Mouse (Mus musculus): ENCODE measurements at regions not wholly inside any gene's neighbourhood (a gene's known extent, or its start where the extent isn't known, plus 50 kb on each side); places are given as distances from the start of the nearest gene placed in this dataset.
A peak's percentile ranks its signal among the peaks of the same experiment; 100 is the strongest.

DNA sequence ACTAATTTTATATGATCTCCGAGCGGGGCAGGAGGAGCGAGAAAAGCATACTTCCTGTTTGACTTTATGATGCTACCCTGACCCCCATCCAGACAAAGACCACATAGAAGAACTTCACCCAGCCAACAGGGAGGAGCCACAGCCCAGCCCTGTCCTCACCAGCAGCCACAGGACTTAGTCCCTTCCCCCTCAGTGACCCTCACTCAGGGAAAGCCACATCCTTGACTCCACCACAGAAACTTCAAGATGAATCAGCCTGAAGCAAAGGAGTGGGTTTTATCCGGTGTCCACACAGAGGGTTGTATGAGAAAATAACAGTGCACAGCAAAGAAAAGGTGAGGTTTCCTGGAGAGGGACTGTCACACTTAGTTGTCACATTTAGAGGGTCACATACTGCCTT is 141.4 kb upstream of the Jarid2 start:
- WGBS = 89% methylated on average over 4 of the region's 4 CpGs
- ATAC-seq = no peak

DNA sequence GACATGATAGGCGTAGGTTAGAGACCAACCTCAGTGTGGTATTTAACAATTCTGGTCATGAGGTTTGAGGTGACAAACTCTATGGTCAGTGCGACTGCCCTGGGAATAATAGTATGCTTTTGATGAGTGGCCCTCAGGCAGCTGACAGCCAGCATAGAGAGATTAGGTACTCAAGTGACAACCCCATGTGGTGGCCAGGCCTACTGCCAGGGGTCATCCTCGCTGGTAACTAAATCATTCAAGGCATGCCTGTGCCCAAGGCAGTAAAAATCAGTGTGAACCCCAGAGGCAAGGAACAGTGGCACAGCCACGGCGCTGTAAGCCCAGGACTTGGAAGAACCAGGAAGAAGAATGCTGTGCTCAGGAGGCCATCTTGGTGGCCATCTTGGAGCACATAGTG is 134.6 kb upstream of the Jarid2 start:
- 94% methylated on average over 5 of the region's 5 CpGs for WGBS

More for the DNA sequence above, 141.4 kb upstream of the Jarid2 start:
- H3K4me2 ChIP-seq (ENCODE audit: low read length) = no peak overlapping the region
- H3K27ac ChIP-seq (ENCODE audit: low read depth, low read length) = no peak overlapping the region
- peaks cover under 1% of the 10 kb centered on the region; the same call in 1 of the 2 replicates for H3K4me1 ChIP-seq (ENCODE audit: control insufficient read depth, insufficient read depth, low read length)
- H3K4me3 ChIP-seq (ENCODE audit: low read depth, low read length) = no peak overlapping the region
- H3K36me3 ChIP-seq (ENCODE audit: control insufficient read depth, insufficient read depth, low read length) = no peaks in the 10 kb centered on the region
- H3K9me3 ChIP-seq (replicated peaks; ENCODE audit: control insufficient read depth, low read length) = no peaks in the 10 kb centered on the region
- H3K9ac ChIP-seq (ENCODE audit: low read length) = no peak overlapping the region
- no peak for DNase-seq (ENCODE audit: low spot score)
- H3K27me3 ChIP-seq (replicated peaks; ENCODE audit: control insufficient read depth, insufficient read depth, low read length) = no peaks in the 10 kb centered on the region

DNA sequence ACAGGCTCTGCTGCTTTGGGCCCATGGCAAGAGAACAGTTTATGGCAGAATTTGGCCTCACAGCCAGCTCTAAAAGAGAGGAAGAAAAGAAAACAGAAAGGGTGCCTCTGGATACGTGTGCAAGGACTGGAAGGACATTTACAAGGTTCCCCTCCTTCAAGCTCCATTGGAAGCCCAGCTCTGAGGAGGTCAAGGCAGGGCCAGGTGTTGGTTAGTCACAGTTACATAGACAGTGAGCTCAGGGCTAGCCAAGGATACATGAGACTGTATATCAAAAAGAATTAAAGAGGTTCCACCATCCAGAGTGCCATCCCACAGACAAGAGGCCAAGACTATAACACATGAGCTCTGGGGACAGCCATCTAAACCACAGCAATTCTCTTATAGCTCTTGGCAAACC is 131.6 kb upstream of the Jarid2 start:
- Histone ChIP-seq H3K9ac (ENCODE audit: low read length) (no peak overlapping the region), H3K9me3 (replicated peaks; ENCODE audit: control insufficient read depth, low read length) (0 out of 2 replicates have a peak, but pooled peaks cover 2% of the 10 kb centered on the region), H3K27me3 (replicated peaks; ENCODE audit: control insufficient read depth, insufficient read depth, low read length) (no peaks in the 10 kb centered on the region), H3K4me3 (ENCODE audit: low read depth, low read length) (no peak overlapping the region), H3K36me3 (ENCODE audit: control insufficient read depth, insufficient read depth, low read length) (no peaks in the 10 kb centered on the region), H3K27ac (ENCODE audit: low read depth, low read length) (no peak overlapping the region), H3K4me1 (ENCODE audit: control insufficient read depth, insufficient read depth, low read length) (no peaks in the 10 kb centered on the region), H3K4me2 (ENCODE audit: low read length) (no peak overlapping the region)
- ATAC-seq (no peak), DNase-seq (ENCODE audit: low spot score) (no peak)
- WGBS = 63% methylated on average over 1 of the region's 1 CpGs

More for the DNA sequence above, 134.6 kb upstream of the Jarid2 start:
- Histone ChIP-seq H3K36me3 (ENCODE audit: control insufficient read depth, insufficient read depth, low read length) (no peaks in the 10 kb centered on the region), H3K4me2 (ENCODE audit: low read length) (no peak overlapping the region), H3K27ac (ENCODE audit: low read depth, low read length) (no peak overlapping the region), H3K4me1 (ENCODE audit: control insufficient read depth, insufficient read depth, low read length) (no peaks in the 10 kb centered on the region), H3K27me3 (replicated peaks; ENCODE audit: control insufficient read depth, insufficient read depth, low read length) (no peaks in the 10 kb centered on the region), H3K9ac (ENCODE audit: low read length) (no peak overlapping the region), H3K4me3 (ENCODE audit: low read depth, low read length) (no peak overlapping the region), H3K9me3 (replicated peaks; ENCODE audit: control insufficient read depth, low read length) (0 out of 2 replicates have a peak, but pooled peaks cover 2% of the 10 kb centered on the region)
- no peak for ATAC-seq
- no peak for DNase-seq (ENCODE audit: low spot score)

- H3K27me3 ChIP-seq (replicated peaks; ENCODE audit: control insufficient read depth, insufficient read depth, low read length) = no peaks in the 10 kb centered on the region
- H3K9me3 ChIP-seq (replicated peaks; ENCODE audit: control insufficient read depth, low read length) = no peaks in the 10 kb centered on the region
- no peak overlapping the region for H3K9ac ChIP-seq (ENCODE audit: low read length)
- no peaks in the 10 kb centered on the region for H3K4me1 ChIP-seq (ENCODE audit: control insufficient read depth, insufficient read depth, low read length)
- H3K4me3 ChIP-seq (ENCODE audit: low read depth, low read length) = no peak overlapping the region
- no peak overlapping the region for H3K4me2 ChIP-seq (ENCODE audit: low read length)
- H3K36me3 ChIP-seq (ENCODE audit: control insufficient read depth, insufficient read depth, low read length) = no peaks in the 10 kb centered on the region
- DNase-seq (ENCODE audit: low spot score) (no peak), ATAC-seq (no peak)
- H3K27ac ChIP-seq (ENCODE audit: low read depth, low read length) = no peak overlapping the region
- 83% methylated on average over 2 of the region's 2 CpGs for WGBS
Measured at GRCm38 (mm10) chr13:44601024-44601423, 128.2 kb upstream of the Jarid2 start.

DNA sequence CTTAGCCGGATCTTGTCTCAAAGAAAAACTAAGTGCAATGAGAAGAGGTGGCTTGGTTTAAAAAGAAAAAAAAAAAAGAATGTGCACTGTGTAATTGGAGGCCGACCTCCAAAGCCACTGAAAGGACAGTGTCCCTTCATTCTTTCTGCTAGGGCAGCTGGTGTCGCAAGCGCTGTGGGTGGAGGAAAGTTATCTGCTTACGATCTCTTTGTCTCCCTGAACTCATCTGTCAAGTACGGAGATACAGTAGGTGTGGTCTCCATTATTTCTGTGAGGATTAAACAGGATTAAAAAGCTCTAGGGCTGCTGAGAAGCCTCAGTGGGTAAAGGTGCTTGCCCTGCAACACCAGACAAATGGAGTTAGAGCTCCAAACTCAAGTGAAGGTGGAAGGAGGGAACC is 126.6 kb upstream of the Jarid2 start:
- ATAC-seq = no peak
- Histone ChIP-seq H3K4me2 (ENCODE audit: low read length) (no peak overlapping the region), H3K27me3 (replicated peaks; ENCODE audit: control insufficient read depth, insufficient read depth, low read length) (no peaks in the 10 kb centered on the region), H3K9ac (ENCODE audit: low read length) (no peak overlapping the region), H3K27ac (ENCODE audit: low read depth, low read length) (no peak overlapping the region), H3K36me3 (ENCODE audit: control insufficient read depth, insufficient read depth, low read length) (no peaks in the 10 kb centered on the region), H3K9me3 (replicated peaks; ENCODE audit: control insufficient read depth, low read length) (no peaks in the 10 kb centered on the region), H3K4me3 (ENCODE audit: low read depth, low read length) (no peak overlapping the region), H3K4me1 (ENCODE audit: control insufficient read depth, insufficient read depth, low read length) (no peaks in the 10 kb centered on the region)
- no peak for DNase-seq (ENCODE audit: low spot score)
- WGBS = 22% methylated on average over 6 of the region's 6 CpGs

- no peak overlapping the region for H3K4me2 ChIP-seq (ENCODE audit: low read length)
- WGBS = 65% methylated on average over 13 of the region's 13 CpGs
- no peaks in the 10 kb centered on the region for H3K36me3 ChIP-seq (ENCODE audit: control insufficient read depth, insufficient read depth, low read length)
- no peaks in the 10 kb centered on the region for H3K9me3 ChIP-seq (replicated peaks; ENCODE audit: control insufficient read depth, low read length)
- no peak overlapping the region for H3K9ac ChIP-seq (ENCODE audit: low read length)
- no peaks in the 10 kb centered on the region for H3K27me3 ChIP-seq (replicated peaks; ENCODE audit: control insufficient read depth, insufficient read depth, low read length)
- ATAC-seq (no peak), DNase-seq (ENCODE audit: low spot score) (peak; percentile 54)
- no peak overlapping the region for H3K27ac ChIP-seq (ENCODE audit: low read depth, low read length)
- no peak overlapping the region for H3K4me3 ChIP-seq (ENCODE audit: low read depth, low read length)
- no peaks in the 10 kb centered on the region for H3K4me1 ChIP-seq (ENCODE audit: control insufficient read depth, insufficient read depth, low read length)
Measured at GRCm38 (mm10) chr13:44607316-44608285, 121.7 kb upstream of the Jarid2 start.

DNA sequence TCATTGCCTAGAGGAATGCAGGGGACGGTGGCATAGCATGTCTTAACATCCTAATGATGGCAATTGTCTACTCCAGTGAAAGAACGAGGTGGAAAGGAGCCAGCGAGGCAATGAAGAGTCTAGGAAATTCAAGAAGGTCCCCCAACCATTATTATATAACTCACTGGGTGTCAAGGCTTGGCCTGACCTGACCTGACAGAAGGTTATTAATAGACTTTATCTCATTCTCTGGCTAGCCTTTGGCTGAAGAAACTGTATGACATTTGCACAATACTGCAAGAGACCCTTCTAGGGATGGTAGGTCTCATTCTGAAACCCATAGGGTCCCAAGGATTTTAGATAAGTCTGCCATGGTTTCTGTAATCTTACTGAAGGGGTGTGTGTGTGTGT is 121.0 kb upstream of the Jarid2 start:
- DNase-seq (ENCODE audit: low spot score) (no peak), ATAC-seq (no peak)
- Histone ChIP-seq H3K4me2 (ENCODE audit: low read length) (no peak overlapping the region), H3K4me1 (ENCODE audit: control insufficient read depth, insufficient read depth, low read length) (no peaks in the 10 kb centered on the region), H3K4me3 (ENCODE audit: low read depth, low read length) (no peak overlapping the region), H3K9me3 (replicated peaks; ENCODE audit: control insufficient read depth, low read length) (no peaks in the 10 kb centered on the region), H3K27ac (ENCODE audit: low read depth, low read length) (no peak overlapping the region), H3K9ac (ENCODE audit: low read length) (no peak overlapping the region), H3K36me3 (ENCODE audit: control insufficient read depth, insufficient read depth, low read length) (no peaks in the 10 kb centered on the region), H3K27me3 (replicated peaks; ENCODE audit: control insufficient read depth, insufficient read depth, low read length) (no peaks in the 10 kb centered on the region)
- 78% methylated on average over 3 of the region's 3 CpGs for WGBS

- H3K4me2 ChIP-seq (ENCODE audit: low read length) = no peak overlapping the region
- H3K9ac ChIP-seq (ENCODE audit: low read length) = no peak overlapping the region
- no peak overlapping the region for H3K4me3 ChIP-seq (ENCODE audit: low read depth, low read length)
- DNase-seq (ENCODE audit: low spot score) (no peak), ATAC-seq (no peak)
- no peaks in the 10 kb centered on the region for H3K36me3 ChIP-seq (ENCODE audit: control insufficient read depth, insufficient read depth, low read length)
- H3K27ac ChIP-seq (ENCODE audit: low read depth, low read length) = no peak overlapping the region
- H3K27me3 ChIP-seq (replicated peaks; ENCODE audit: control insufficient read depth, insufficient read depth, low read length) = no peaks in the 10 kb centered on the region
- WGBS = 63% methylated on average over 11 of the region's 11 CpGs
- no peaks in the 10 kb centered on the region for H3K9me3 ChIP-seq (replicated peaks; ENCODE audit: control insufficient read depth, low read length)
- no peaks in the 10 kb centered on the region for H3K4me1 ChIP-seq (ENCODE audit: control insufficient read depth, insufficient read depth, low read length)
Measured at GRCm38 (mm10) chr13:44608681-44609335, 120.5 kb upstream of the Jarid2 start.

DNA sequence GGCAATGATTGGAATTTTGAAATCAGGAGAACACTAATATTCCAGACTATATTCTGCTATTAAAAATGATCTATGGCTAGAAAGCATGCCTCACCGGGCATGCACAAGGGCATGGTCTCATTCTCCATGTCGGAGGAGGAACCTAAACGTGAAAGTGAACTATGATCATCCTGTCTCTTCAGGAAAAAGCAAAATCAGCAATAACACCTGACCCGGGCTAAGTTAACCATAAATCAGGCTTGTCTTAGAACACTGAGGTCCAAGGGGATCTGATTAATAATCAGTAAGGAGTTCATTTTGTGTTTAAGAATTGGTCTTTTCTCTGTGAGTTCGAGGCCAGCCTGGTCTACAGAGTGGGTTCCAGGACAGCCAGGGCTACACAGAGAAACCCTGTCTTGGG is 119.7 kb upstream of the Jarid2 start:
- Histone ChIP-seq H3K27me3 (replicated peaks; ENCODE audit: control insufficient read depth, insufficient read depth, low read length) (no peaks in the 10 kb centered on the region), H3K27ac (ENCODE audit: low read depth, low read length) (no peak overlapping the region), H3K4me1 (ENCODE audit: control insufficient read depth, insufficient read depth, low read length) (no peaks in the 10 kb centered on the region), H3K36me3 (ENCODE audit: control insufficient read depth, insufficient read depth, low read length) (no peaks in the 10 kb centered on the region), H3K9ac (ENCODE audit: low read length) (no peak overlapping the region), H3K4me3 (ENCODE audit: low read depth, low read length) (no peak overlapping the region), H3K4me2 (ENCODE audit: low read length) (no peak overlapping the region), H3K9me3 (replicated peaks; ENCODE audit: control insufficient read depth, low read length) (no peaks in the 10 kb centered on the region)
- DNase-seq (ENCODE audit: low spot score) (no peak), ATAC-seq (no peak)
- WGBS = 93% methylated on average over 5 of the region's 5 CpGs
